Mouse (Mus musculus): ENCODE measurements around the gene Snx22.

The Snx22 gene

DNA sequence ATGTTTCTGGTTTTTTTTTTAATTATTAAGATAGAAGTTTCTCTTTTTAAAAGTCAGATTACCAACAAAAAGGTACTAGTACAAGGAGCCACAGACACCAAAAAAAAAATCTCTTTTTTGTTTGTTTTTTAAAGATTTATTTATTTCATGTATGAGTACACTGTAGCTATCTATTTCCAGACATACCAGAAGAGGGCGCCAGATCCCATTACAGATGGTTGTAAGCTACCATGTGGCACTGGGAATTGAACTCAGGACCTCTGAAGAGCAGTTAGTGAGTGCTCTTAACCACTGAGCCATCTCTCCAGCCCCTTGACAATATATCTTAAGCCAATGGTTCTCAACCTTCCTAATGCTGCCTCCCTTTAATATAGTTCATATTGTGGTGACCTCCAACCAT lies 15.9 kb downstream of the Snx22 start:
- no peak for TF ChIP-seq GATA4 (IDR thresholded peaks at IDR 0.05; ENCODE audit: insufficient replicate concordance, low read length)

DNA sequence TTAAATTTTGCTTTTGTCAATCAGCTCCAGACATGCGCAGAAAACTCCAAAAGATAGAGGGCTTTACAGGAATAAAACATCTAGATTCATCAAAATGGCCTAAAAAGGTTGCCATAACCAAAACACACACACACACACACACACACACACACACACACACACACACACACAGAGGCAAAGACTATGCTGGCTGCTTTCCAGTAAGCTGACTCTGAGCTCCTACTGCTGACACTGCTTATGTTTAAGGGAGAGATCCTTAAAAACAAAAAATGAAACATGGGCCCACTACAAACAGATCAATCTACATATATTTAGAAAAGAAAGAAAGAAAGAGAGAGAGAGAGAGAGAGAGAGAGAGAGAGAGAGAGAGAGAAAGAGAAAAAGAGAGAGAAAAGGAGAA lies 16.8 kb downstream of the Snx22 start:
- no peak for TF ChIP-seq GATA4 (IDR thresholded peaks at IDR 0.05; ENCODE audit: insufficient replicate concordance, low read length)

DNA sequence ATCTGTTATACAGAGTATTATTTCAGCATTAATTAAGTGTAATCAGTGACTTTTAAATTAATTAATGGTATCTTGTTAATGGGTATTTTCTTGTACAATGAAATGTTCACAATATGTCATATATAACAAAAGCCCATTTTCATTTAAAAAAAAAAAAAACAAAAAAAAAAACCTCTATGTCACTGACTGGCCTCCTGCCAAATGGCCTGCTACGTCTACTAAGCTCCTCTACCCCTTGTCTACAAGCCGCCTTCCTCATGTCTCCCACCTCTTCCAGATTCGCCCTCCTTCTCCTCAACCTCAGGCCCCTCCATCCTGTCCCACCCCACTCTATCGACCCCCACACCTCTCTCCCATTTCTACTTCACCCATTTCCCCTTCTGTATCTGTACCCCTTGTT lies 18.0 kb downstream of the Snx22 start:
- TF ChIP-seq GATA4 (IDR thresholded peaks at IDR 0.05; ENCODE audit: insufficient replicate concordance, low read length) = no peak

DNA sequence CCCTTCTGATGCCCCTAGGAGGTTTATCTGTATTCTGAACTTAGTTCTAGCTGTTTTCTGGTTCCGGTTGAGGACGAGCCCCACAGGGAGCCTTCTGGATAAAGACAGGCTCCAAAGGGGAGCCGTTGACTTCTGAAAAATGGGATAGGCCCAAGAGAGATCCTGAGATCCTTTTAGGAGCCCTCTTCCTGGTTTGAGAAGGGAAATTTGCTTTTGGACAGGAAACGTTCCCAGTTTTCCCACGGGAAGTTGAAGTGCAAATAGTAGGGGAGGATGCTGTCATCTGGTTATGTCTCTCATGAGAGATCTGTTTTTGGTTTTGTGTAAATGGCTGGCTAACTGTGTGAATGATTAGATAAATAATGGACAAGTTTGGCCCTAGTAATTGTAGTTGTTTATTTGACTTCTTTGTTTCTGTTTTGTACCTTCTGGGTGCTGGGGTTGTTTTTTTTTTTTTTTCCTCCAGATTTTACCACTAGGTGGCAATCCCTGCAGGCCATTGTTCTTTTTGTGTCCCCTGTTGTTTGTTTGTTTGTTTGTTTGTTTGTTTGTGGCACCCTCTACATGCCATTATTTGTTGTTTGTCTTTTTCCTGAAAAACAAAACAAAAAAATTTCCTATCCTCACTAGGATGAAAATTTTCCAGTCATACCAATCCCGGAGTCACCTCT lies 19.5 kb downstream of the Snx22 start:
- no peak for TF ChIP-seq GATA4 (IDR thresholded peaks at IDR 0.05; ENCODE audit: insufficient replicate concordance, low read length)

DNA sequence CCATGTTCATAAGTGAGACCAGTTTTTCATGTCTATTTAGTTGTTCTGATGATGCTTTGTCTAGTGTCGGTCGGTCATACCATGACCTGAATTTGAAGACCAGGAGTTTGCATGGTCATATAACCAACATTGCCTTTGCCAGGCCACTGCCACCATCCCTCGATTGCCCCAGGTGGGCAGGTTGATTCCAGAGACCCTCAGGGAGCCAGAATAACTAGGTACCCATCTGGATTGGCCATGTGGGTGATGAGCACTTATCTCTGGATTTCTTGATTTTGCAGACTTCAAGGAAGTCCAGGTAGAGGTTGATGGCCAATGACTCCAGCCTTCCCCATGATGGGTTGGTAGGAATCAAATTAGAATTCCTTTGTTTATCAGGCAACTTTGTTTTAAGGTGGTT lies 26.3 kb downstream of the Snx22 start:
- no peak for TF ChIP-seq GATA4 (IDR thresholded peaks at IDR 0.05; ENCODE audit: insufficient replicate concordance, low read length)

DNA sequence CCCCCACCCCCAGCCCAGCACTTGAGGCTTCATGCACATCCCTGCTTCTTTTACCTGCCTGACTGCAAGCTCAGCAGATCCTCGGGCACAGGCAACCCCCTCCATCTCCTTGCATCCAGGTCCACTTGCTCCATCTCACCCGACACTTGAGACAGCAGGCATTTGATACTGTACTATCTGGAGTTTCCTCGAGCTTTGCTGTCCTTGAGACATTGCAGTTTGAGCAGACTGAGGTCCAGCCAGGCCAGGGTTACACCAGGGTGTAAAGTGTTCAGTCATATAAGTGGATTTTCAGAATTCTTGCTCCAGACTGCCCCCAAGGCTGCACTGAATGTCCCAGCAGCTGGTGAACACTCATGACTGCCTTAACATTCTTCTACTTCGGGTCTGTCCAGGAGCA lies 27.2 kb downstream of the Snx22 start:
- TF ChIP-seq GATA4 (IDR thresholded peaks at IDR 0.05; ENCODE audit: insufficient replicate concordance, low read length) = no peak

DNA sequence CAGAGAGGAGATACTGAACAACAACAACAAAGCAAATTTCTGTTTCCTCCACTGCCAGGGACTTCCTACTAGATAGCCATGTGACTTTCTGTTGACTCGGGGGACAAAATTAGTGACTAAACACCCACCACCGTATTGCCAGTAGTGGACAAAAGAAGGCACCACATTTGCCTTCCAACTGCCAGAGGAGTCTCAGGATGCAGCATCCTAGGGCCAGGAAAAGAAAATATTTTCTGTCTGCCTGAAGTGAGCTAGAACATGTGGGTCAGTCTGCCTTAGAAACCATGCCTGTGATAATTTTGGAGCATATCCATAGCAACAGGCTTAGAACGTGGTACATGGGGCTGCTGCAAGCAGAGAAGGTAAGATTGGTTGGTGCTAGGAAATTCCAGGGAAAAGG lies 28.7 kb downstream of the Snx22 start:
- no peak for TF ChIP-seq GATA4 (IDR thresholded peaks at IDR 0.05; ENCODE audit: insufficient replicate concordance, low read length)

DNA sequence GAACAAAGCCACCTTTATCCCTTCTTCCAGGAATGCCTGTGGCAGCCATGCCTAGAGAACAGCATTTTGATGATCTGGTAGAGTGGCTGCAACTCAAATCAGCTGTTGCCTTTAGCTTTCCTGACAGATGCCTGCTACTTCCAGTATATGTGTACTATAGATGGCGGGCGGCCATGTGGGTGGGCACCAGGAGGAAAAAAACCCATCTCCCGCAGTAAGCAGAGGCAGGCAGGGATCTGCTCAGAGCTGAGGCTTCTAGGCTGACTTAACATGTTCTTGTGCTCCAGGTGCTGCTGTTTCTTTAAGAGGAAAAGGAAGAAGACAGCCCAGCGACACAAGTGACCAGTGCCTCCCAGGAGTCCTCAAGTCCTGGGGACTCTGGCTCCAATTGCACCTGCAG lies 30.2 kb downstream of the Snx22 start:
- no peak for TF ChIP-seq GATA4 (IDR thresholded peaks at IDR 0.05; ENCODE audit: insufficient replicate concordance, low read length)

DNA sequence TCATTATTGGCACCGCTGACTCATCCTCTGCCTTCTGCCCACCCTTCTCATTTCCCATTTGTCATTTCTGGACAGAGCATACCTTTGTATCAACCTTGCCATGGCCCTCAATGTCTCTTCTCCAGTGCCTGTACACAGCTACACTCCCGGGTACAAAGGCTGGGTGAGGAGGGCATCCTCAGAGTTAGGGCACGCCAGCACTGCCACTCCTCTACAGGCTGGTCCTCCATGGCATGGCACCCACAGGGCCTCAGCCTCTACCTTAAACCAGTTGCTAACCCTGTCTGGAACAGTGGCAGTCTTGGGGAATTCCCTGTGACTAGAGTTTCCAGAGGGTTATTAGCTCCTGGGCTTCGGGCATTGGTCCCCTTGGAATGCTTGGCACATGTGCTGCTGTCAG lies 30.9 kb downstream of the Snx22 start:
- no peak for TF ChIP-seq GATA4 (IDR thresholded peaks at IDR 0.05; ENCODE audit: insufficient replicate concordance, low read length)

DNA sequence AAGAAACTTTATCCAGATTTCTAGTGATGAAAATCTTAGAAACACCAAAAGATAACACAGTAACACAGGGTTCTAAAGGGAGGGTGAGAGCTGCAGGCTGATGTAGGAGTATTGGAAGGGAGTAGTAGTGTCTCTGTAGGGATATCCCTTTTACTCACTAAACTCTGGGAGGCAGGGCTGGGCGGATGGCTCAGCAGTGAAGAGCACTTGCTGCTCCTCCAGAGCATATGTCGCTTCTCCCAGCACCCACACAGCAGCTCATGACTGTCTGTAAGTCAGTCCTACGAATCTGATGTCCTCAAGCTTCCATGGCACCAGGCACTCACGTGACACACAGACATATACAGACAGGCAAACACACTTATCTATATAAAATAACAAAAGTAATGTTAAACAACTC lies 31.4 kb downstream of the Snx22 start:
- no peak for TF ChIP-seq GATA4 (IDR thresholded peaks at IDR 0.05; ENCODE audit: insufficient replicate concordance, low read length)

DNA sequence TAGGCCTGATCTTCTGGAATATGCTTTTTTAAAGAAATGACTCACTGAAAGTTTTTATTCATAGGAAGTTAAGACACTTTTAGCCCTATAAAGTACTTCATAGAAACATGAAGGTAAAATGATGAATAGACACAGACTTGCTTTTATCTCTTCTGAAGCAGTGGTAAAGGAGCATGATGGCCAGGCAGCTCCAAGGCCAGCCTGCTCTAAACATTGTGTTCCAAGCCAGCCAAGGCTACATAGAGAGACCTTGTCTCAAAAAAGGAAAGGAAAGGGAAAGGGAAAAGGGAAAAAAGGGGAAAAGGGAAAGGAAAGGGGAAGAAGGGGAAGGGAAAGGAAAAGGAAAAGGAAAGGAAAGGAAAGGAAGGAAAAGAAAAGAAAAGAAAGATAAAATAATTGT lies 48.9 kb downstream of the Snx22 start:
- no peak for TF ChIP-seq GATA4 (IDR thresholded peaks at IDR 0.05; ENCODE audit: insufficient replicate concordance, low read length)
